Mouse (Mus musculus) spleen, adult 12 weeks (tissue): Measurements from ENCODE around the gene Snph.
"Not testable (repeated sequence)": the region's sequence is repeated elsewhere in the genome, so short reads cannot be mapped to it uniquely, and the experiment has no call there.

Experiments
- DNase-seq: peaks from one replicate; pipeline ENCODE4 v3.0.0; 2022; ENCODE audit warnings: low spot score

Snph gene

DNA sequence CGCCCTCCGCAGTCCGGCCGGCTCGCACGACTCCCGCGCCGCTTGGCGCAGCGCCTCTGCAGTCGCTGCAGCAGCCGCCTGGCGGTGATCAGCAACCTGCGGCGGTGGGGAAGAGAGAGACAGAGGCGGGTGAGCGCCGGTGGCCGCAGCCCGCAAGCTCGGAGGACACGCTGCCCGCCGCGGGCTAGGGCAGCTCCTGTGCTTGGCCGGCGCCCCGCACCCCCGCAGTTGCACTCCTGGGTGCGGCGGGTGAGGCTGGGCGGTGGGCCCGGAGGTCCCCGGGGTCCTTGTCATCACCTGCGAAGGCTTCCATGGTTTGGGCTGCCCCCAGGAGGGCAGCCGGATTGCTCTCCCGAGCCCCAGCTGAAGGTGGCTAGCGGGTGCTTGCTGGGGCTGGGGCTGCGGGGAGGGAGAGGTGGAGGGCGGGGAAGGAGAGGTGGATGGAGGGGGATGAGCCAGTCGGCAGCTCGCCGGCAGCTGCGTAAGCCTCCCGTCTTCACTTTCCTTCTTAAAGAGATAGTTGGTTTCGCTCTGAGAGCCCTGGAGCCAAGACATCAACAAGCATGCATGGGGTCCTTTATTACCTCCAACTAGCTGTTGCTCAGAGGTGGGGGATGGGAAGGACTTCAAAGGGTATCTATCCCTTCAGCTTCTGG is at the start of gene Snph:
TSS of gene Snph (minus strand) at position 435 of the 656 bp plus-strand sequence.
- no peak for DNase-seq

DNA sequence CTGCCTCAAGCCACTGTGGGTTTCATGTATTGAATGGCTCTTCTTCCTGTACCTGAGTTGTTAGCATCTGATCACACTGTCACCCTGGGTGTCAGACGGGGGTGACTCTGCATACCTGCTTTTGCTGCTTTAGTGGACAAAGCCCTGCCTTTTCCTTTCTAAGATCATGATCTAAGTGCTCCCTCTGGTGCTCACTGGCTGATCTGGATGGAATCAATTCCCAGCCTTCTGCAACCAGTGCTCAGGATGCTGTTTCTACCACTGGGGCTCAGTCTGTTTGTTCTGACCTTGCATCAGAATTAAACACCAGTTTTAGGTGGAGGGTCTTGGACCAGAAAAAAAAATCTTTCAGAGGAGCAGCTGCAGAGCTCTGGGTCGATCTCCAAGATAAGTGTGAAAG is 43.8 kb upstream of the Snph start:
- DNase-seq = no peak

DNA sequence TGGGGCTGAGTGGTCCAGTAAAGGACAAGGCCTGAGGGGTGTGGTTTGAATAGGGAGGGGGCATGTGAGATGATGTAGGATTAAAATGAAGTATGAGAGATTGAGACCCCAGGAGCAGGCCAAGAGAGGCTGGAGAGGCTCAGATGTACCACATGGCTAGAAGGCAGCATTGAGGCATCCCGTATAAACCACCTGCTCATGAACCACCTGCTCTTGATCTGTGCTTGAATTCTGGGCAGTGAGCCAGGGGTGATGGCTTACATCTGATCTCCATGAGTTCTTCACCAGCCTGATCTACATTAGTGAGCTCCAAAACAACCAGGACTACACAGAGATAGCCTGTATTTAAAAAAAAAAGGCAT is 38.6 kb upstream of the Snph start:
- no peak for DNase-seq

DNA sequence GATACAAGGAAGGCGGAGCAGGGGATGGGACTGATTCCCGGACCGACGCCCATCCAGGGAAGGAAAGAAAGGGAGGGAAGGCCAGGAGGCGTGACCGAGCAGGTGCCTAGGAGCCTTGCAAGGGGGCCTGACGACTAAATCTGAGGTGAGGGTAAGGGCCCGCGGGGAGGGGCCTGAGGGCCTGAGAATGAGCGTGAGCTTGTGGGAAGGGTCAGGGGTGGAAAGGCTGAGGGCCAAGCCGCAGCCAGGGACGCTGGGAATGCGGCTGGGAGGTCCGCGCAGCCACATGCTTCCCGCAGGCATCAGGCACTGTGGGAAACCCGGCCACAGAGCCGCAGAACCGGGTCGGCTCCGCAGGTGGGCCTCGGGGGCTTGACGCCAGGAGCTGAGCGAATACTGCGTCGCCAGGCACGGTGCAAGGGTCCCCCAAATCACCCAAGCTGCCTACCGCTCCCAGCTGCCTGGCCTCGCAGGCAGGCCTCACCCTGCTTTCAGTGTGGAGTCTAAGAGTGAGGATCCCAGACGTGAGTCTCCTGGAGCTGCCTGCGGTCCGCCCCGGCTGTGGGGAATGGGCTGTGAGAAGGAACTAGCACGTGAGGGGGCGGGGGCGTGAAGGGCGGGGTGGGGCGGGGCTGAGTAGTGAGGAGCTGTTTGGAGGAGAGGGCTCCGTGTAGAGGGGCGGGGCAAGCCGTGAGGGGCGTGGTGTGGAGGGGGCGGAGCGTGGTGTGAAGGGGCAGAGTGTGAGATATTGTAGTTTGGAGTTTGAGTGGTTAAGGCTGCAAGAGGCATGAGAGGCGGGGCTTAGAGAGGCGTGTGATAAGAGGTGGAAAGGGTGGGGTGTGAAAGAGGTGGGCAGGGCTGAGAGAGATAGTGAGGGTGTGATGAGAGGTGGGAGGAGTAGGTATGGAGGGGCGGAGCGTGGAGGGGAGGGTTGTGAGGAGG is 37.9 kb upstream of the Snph start:
- DNase-seq = no peak

DNA sequence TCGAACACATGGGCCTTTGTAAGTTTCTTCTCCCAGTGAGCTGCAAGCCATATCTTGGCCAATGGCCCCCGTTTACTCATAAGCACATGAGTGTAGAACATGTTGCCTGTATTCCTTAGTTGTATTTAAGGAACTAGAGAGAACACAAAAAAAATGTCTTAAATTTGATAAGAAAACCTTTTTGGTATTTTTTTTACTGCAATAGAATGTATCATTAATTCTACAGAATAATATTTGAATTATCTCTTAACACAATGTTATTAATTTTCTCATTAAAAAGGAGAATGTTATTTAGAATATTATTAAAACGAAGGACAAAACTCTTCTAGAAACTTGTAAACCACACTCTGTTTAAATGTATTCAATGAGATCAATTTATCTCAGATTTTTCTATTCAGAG is 36.0 kb upstream of the Snph start, which contains the start of gene Rad21l:
TSS of gene Rad21l (minus strand) at position 101 of the 400 bp plus-strand sequence.
- DNase-seq = no peak

DNA sequence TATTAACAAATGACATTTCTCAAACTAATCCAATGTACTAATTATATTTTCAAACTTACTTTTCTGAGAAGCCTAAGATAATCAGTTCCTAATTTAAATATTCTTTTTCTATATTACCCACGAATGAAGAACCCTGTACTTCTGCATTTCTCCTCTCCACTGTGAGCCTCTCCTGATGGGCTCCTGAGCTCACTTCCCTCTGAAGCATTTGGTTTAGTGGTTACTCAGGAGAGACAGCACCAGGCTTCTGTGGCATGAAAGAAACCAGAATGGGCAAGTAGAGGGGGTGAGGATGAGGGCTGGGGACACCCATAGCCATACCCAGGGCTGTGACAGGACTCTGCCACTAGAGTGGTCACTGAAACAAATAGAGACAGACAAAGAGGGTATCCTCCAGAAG is 19.7 kb upstream of the Snph start:
- DNase-seq = no peak

DNA sequence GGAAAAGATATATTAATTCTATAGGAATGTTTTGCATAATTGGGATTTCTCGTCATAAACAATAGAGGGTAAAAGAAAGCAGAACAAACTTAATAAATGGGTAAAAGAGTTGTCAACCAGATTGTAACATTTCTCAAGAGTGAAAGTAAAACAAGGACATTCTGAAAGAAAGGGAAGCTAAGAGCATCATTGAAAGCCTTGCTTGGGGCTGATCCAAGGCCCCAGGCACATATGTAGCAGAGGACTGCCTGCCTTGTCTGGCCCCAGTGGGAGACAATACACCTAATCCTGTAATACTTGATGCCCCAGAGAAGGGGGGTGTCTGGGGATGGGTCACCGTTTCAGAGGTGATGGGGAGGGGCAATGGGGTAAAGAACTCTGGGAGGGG is 3.6 kb upstream of the Snph start:
- DNase-seq = no peak

DNA sequence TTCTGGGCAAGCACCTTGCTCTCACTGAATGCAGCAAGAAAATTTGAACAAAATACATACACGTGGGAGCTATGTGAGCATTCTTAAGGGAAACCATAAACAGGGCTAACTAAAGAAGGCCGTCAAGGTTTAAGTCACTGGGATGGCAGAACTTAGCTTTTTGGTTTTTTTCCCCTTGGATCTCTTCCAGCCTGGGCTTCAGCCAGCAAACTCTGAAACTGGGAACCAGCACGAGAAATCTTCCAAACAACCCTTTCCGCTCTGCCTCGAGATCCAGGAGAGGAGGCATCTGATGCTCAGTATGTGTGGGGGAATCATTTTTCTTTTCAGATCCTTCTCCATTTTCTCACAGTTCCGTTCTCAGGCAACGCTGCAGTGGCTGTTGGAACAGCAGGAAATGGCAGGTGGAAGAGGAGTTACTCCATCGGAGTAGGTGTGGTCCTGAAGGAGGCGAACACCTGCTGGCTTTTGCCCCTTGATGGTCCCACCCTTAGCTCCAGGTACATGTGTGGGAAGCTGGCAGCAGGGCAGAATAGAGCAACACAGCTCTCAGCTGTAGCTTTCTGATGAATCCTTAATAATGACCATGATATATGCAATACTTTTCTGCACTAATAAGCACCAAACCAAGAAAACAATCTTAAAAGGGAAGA is 3.1 kb upstream of the Snph start:
- DNase-seq = no peak

DNA sequence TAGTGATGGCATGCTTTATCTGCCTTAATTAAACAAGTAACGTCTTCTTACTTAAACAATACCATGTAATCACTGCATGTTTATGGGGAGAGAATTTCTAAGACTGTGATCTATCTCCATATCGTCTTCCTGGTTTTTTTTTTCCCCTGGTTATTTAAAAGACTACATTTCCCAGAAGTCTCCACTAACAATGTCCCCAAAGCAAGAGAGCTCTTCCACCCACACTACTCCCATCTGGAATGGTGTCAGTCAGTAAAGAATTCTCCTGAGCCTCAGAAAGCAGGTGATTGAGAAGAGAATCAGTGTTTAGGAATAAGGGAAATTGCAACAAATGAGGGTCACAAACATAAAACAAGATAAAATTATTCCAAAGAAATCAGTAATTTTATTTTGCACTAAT is 2.5 kb upstream of the Snph start:
- DNase-seq = no peak

DNA sequence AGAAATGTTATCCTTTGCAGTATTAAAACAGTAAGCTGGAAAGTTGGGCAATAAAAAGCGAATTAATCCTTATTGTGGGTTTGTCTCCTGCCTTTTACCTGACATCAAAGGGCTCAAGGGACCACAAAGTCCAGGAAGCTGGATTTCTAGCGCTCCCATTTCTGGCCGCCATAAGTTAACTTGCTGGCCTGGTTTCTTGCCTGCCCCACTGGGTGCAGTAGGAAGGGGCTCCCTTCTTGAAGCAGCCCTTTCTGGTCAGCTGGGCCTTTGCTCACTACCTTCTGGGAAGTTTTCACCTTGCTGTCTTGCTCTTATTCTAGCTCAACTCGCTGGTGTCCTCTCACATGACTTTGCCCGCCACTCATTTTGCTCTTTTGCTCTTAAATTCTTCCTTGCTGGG is 589 bp upstream of the Snph start:
- DNase-seq = no peak

DNA sequence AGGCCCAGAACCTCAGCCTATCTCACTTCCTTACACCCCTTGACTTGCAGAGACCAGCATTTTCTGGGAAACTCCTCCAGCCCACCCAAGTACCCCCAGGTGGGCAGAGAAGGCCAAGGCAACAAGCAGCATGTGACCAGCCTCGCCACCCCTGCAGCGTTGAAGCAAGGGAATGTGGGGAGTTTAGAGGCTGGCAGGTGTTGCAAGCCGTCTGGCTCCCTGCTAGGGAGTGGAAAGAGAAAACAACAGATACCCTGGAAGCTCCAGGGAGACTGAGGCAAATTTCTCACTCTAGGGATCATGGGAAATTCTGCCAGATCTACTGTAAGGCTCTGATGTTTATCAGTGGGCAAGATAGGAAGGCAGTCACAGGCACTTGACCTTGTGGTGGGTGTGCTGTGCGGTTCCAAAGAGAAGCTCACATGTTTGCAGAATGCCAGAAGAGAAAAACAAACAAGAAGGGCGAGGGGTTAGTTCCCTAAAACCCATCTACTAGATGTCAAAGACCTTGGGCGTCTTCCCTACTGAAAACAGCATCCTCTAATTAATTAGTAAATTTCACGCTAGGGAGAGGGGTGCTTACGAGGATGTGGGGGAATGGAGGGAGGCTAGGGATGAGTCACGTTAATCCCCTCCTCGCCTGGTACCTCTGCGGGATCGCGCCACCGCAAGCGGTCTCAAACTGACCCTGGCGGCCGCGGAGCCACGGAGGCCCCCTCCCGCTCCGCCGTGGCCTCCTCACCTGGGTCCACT is 811 bp downstream of the Snph start:
- DNase-seq = no peak

DNA sequence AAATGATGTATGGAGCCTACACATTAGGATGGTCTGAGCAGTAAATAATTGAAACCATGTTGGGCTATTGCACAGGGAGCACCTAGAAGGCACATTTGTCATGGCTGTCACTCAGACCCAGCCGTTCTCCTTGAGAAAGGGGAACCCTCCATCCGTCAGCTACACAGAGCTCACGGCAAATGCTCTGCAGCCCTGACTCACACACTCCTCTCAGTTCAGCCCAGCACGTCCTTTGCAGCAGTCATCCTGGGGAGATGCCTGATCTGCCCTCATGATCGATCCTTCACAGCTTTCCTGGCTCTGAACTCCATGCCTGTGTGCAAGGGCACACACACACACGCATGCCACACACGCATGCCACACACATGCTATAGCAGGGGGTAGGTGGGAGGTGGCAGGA is 3.1 kb downstream of the Snph start:
- no peak for DNase-seq

DNA sequence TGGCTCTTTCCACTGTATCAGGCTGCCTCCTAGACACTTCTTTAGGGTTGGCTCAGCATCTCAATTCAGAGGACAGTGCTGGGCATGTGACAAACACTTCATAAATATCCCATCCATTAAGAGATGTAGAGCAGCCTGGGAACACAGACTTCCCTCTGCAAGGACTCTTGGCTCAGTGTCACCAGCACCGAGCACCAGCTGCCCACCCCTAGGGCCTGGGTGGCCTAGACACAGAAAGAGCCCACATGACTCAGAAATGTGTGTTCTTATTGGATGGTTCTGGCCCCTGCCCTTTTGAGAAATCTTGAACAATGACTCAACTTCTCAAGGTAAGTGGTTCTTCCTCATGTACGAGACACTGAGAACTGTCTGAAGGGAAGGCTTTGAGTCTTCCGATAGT is 4.4 kb downstream of the Snph start:
- DNase-seq = no peak

DNA sequence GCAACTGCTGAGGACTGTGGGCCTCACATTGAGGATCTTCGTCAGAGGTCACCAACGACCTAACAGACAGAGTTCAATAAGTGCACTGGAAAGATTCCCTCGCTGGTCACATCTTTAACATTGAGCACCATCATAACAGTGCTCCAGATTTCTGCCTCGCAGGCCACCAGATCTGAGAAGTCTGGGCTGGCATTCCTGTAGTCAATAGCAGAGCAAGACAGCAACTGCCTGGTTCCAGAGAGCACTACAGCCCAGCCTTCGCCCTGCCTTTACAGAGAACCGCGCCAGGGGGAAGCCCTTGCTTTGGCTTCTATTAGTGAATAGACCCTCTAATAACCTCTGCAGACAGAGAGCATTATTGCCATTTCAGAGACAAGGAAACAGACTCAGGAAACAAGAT is 6.1 kb downstream of the Snph start:
- DNase-seq = no peak

DNA sequence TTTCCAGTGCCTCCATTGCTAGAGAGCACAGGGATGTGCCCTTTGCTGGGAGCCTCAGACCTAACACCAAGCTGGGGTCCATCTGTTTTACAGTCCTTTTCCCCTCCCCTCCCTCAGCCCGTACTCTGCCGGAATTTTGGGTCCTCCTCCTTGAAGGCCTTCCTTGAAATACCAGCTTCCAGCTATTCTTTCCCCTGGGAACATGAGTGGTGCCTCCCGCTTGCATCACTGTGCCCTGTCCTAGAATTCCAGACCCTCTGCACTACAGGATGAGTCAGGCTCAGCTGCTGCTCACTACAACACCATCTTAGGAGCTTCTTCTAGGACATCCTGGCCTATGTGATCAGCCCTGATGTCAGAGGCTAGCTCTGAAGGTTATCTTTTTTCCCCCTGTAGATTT is 8.6 kb downstream of the Snph start:
- no peak for DNase-seq

DNA sequence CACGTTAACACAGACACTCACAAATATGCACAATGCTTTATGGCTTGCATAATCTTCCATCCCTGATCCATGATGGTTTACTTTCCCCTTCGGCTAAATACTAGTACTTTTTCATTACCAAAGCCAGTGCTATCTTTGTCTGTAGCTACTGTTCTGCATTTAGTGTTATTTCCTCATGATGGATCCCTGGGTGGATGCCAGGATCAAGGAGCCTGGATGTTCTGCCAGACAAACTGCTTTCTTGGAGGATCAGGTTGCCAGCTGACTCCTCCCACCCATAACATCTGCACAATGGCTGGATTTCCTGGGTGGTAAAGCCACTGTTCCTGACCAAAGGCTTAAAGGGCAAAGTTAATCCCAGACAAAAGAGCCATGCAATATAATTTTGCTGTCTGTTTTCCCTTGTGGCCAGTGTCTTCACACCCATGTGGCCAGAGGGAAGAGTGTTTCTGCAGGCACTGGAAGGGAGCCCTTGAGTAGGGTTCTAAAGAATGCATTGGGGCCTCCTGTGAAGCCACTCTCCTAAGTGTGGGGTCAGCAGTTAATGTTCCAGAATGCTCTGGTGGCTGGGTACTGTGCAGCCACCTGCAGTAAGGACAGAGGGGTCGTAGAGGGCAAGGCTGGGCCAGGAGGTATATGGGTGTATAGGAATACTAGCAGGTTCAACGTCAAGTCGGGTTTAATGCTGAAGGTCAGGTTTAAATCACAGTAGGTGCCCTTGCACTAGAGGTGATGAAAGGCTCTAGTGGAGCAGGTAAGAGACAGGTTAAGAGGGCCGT is 15.7 kb downstream of the Snph start:
- DNase-seq = no peak

DNA sequence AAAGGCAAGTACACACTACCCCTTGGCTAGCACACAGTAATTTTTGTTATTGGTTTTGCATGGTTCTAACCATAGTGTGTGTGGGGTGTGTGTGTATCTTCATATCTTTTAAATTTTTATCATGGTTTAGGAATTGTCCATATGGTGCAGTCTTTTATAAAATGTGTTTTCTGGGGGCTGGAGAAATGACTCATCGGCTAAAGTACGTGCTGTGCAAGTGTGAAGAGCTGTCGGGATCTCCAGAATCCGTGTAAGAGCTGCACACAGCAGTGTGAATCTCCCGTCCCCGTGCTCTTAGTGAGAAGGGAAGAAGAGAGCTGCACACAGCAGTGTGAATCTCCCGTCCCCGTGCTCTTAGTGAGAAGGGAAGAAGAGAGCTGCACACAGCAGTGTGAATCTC is 16.6 kb downstream of the Snph start:
- DNase-seq = not testable (repeated sequence)

DNA sequence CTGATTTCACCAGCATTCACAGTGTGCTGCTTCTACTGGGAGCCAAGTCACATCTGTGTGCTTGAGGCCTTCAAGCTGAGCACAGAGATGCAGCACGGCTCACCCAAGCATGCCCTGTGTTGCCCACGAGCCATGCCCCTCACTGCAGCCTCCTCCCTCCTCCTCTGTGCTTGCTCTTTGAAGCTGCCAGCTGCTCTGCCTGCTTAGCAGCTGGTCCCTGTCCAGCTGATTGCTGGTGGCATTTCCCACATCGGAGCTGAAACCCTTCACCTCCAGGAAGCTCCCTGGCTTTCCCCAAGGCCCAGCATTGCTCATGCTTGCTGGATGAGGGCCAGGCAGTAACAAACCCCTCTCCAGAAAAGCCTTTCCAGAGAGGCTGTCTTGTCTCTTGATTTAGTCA is 22.4 kb downstream of the Snph start:
- no peak for DNase-seq

DNA sequence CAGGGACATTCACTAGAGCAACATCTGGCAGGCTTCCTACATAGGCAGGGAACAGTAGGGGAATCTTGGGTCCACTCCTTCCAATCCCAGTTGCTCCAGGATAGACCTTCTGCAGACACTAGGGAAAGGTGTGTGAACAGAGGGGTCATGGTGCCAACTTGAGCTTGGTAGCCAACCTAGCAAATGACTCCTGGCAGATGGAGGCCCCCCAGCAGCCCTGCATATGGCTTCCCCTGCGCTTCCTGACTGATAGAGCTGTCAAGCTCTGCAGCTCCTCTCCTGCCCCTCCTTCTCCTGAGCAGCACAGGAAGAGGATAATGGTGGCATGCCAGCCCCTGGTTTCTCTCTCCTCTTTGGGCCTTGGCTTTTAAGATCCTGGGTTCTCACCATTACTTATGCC is 24.0 kb downstream of the Snph start:
- no peak for DNase-seq

DNA sequence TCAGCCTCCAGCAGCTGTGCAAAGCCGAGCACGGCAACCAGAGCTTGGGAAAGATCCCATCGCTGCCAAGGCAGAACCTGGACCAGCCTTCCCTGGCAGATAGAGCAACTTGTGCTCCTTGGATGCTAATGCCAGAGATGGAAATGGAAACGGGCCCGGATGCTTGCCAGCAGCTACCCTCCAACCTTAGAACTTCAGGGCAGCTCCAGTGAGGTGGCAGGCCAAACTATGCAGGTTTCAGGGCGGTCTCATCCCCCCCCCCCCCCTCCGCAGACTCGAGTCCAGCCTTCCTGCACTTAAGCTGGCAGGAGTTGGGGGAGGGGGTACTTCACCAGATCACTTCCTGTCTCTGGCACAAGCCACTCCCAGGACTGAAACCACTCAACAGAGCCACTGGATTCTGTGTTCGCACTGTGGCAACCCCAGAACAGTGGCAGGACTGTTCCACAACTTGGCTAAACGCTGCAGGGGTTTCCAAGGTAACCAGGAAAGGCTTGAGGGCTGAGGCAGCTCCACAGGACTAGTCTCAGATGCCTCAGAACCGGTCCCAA is 26.9 kb downstream of the Snph start:
- no peak for DNase-seq

DNA sequence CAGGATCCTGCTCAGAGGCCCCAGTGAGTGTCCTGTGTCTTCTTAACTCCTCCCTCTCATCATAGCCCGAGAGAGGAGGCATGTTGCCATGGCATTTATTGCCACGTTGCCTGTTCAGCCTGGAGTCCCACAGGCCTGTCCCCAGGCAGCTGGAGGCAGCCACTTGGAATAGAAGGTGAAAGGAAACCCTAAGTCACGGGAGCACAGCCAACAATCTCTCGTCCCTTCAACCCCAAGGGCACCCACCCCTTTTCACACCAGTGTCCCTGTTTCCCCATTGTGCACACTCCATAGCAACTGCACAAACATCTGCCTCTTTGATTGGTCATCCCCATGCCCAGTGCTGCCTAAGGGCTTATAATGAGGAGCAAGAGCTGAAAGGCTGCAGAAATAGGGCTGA is 28.8 kb downstream of the Snph start:
- DNase-seq = no peak
